Mouse (Mus musculus) embryonic facial prominence, embryonic 13.5 days (tissue): ENCODE data around the gene Fam83c. TPM values are rescaled to one million over a fixed set of nuclear protein-coding genes. Genes with fewer than 3 reads are reported as not detected.
"Not testable (repeated sequence)": the region's sequence is repeated elsewhere in the genome, so short reads cannot be mapped to it uniquely, and the experiment has no call there.

ENCODE experiments used
- ATAC-seq: fragments of 200-750 bp; cut with Nextera tagmentation; 2 replicates; pipeline ENCODE4 v1.8.0; 2017; ENCODE audit warnings: low read depth; ENCODE audit not compliant: insufficient number of reproducible peaks, insufficient read depth, low FRiP score, low TSS enrichment
- H3K27ac ChIP-seq: fragments of 300-500 bp; sonication (generic); 2 replicates; pipeline ENCODE4 v1.5.1; 2015; ENCODE audit warnings: moderate library complexity, mild to moderate bottlenecking, inconsistent platforms
- H3K27me3 ChIP-seq: fragments of 300-500 bp; sonication (generic); 2 replicates; pipeline ENCODE4 v1.6.1; 2015; ENCODE audit warnings: mild to moderate bottlenecking, inconsistent platforms
- H3K36me3 ChIP-seq: fragments of 300-500 bp; sonication (generic); 2 replicates; pipeline ENCODE4 v1.6.1; 2015; ENCODE audit warnings: mild to moderate bottlenecking, inconsistent platforms
- H3K4me1 ChIP-seq: fragments of 300-500 bp; sonication (generic); 2 replicates; pipeline ENCODE4 v1.6.1; 2015; ENCODE audit warnings: inconsistent platforms
- H3K4me2 ChIP-seq: fragments of 300-500 bp; sonication (generic); 2 replicates; pipeline ENCODE4 v1.6.1; 2015; ENCODE audit warnings: moderate library complexity, mild to moderate bottlenecking, inconsistent platforms
- H3K4me3 ChIP-seq: fragments of 300-500 bp; sonication (generic); 2 replicates; pipeline ENCODE4 v1.5.1; 2015; ENCODE audit warnings: mild to moderate bottlenecking, inconsistent platforms
- H3K9ac ChIP-seq: fragments of 300-500 bp; sonication (generic); 2 replicates; pipeline ENCODE4 v1.6.1; 2015; ENCODE audit warnings: mild to moderate bottlenecking, inconsistent platforms
- H3K9me3 ChIP-seq: fragments of 300-500 bp; sonication (generic); 2 replicates; pipeline ENCODE4 v1.6.1; 2016; ENCODE audit warnings: inconsistent platforms
- WGBS: fragments of 180-500 bp; shearing (Covaris S2); methylation state at CpG from one replicate; pipeline ENCODE4 v1.1.7; 2015; ENCODE audit warnings: mixed read lengths; 5-methylcytosine and 5-hydroxymethylcytosine counted together
- polyA plus RNA-seq: library from polyadenylated mRNA; unstranded; fragments of >200 nt; fragmentation: Nextera tagmentation; extraction: Ambion mirVana; gene quantifications from 2 replicates; pipeline ENCODE4 v1.2.1, GENCODE M21; 2015

Fam83c gene
- polyA plus RNA-seq, 1 experiment from 2014 or later: 1.6 TPM

GRCm38 (mm10) chr2:155860102-155860501, 25.4 kb upstream of the Fam83c start:
- Histone ChIP-seq H3K27ac (no peak overlapping the region), H3K4me3 (no peak overlapping the region), H3K9ac (no peak overlapping the region), H3K27me3 (no peaks in the 10 kb centered on the region), H3K4me2 (no peak overlapping the region), H3K9me3 (no peaks in the 10 kb centered on the region), H3K4me1 (peaks cover 5% of the 10 kb centered on the region), H3K36me3 (peaks cover 29% of the 10 kb centered on the region)
- ATAC-seq: no peak
- WGBS: 82% methylated on average over 7 of the region's 7 CpGs

GRCm38 (mm10) chr2:155852536-155852935, 17.9 kb upstream of the Fam83c start:
- Histone ChIP-seq H3K4me1 (no peaks in the 10 kb centered on the region), H3K4me3 (no peak overlapping the region), H3K4me2 (no peak overlapping the region), H3K9ac (no peak overlapping the region), H3K27ac (no peak overlapping the region), H3K36me3 (peaks cover 72% of the 10 kb centered on the region), H3K9me3 (no peaks in the 10 kb centered on the region), H3K27me3 (no peaks in the 10 kb centered on the region)
- ATAC-seq: no peak
- 71% methylated on average over 5 of the region's 5 CpGs for WGBS

GRCm38 (mm10) chr2:155850120-155850519, 15.5 kb upstream of the Fam83c start:
- Histone ChIP-seq H3K4me1 (no peaks in the 10 kb centered on the region), H3K9me3 (no peaks in the 10 kb centered on the region), H3K27ac (no peak overlapping the region), H3K9ac (no peak overlapping the region), H3K4me3 (no peak overlapping the region), H3K36me3 (peaks cover 78% of the 10 kb centered on the region), H3K27me3 (no peaks in the 10 kb centered on the region), H3K4me2 (no peak overlapping the region)
- 85% methylated on average over 7 of the region's 7 CpGs for WGBS
- no peak for ATAC-seq

- 60% methylated on average over 7 of the region's 7 CpGs for WGBS
- ATAC-seq: no peak
- peaks cover 83% of the 10 kb centered on the region for H3K36me3 ChIP-seq
- H3K27ac ChIP-seq: no peak overlapping the region
- no peaks in the 10 kb centered on the region for H3K27me3 ChIP-seq
- H3K9me3 ChIP-seq: no peaks in the 10 kb centered on the region
- H3K9ac ChIP-seq: no peak overlapping the region
- H3K4me1 ChIP-seq: no peaks in the 10 kb centered on the region
- H3K4me3 ChIP-seq: no peak overlapping the region
- no peak overlapping the region for H3K4me2 ChIP-seq
These were observed 14.8 kb upstream of the Fam83c start for GRCm38 (mm10) chr2:155849464-155849863.

- 31% methylated on average over 6 of the region's 6 CpGs for WGBS
- no peak for ATAC-seq
- no peaks in the 10 kb centered on the region for H3K27me3 ChIP-seq
- H3K27ac ChIP-seq: no peak overlapping the region
- no peaks in the 10 kb centered on the region for H3K4me1 ChIP-seq
- H3K9ac ChIP-seq: no peak overlapping the region
- peaks cover 73% of the 10 kb centered on the region for H3K36me3 ChIP-seq
- H3K4me3 ChIP-seq: no peak overlapping the region
- no peak overlapping the region for H3K4me2 ChIP-seq
- H3K9me3 ChIP-seq: no peaks in the 10 kb centered on the region
These were observed 13.6 kb upstream of the Fam83c start for GRCm38 (mm10) chr2:155848291-155848690.

- Histone ChIP-seq H3K4me3 (no peak overlapping the region), H3K9me3 (no peaks in the 10 kb centered on the region), H3K4me2 (no peak overlapping the region), H3K4me1 (no peaks in the 10 kb centered on the region), H3K9ac (no peak overlapping the region), H3K27me3 (no peaks in the 10 kb centered on the region), H3K27ac (no peak overlapping the region), H3K36me3 (peaks cover 61% of the 10 kb centered on the region)
- WGBS: 83% methylated on average over 8 of the region's 8 CpGs
- ATAC-seq: no peak
These were observed 12.3 kb upstream of the Fam83c start for GRCm38 (mm10) chr2:155846930-155847329.

- Histone ChIP-seq H3K4me2 (no peak overlapping the region), H3K4me3 (no peak overlapping the region), H3K27me3 (peaks cover 8% of the 10 kb centered on the region), H3K4me1 (no peaks in the 10 kb centered on the region), H3K9me3 (no peaks in the 10 kb centered on the region), H3K9ac (no peak overlapping the region), H3K36me3 (no peaks in the 10 kb centered on the region), H3K27ac (no peak overlapping the region)
- WGBS: 80% methylated on average over 4 of the region's 4 CpGs
- no peak for ATAC-seq
These were observed 4.3 kb upstream of the Fam83c start for GRCm38 (mm10) chr2:155838961-155839360.

GRCm38 (mm10) chr2:155837961-155838360, 3.3 kb upstream of the Fam83c start:
- Histone ChIP-seq H3K27ac (no peak overlapping the region), H3K9me3 (no peaks in the 10 kb centered on the region), H3K27me3 (peaks cover 8% of the 10 kb centered on the region), H3K4me3 (no peak overlapping the region), H3K9ac (no peak overlapping the region), H3K4me1 (no peaks in the 10 kb centered on the region), H3K4me2 (no peak overlapping the region), H3K36me3 (no peaks in the 10 kb centered on the region)
- WGBS: 64% methylated on average over 3 of the region's 3 CpGs
- ATAC-seq: no peak

- H3K27ac ChIP-seq, ATAC-seq, H3K9me3 ChIP-seq, H3K36me3 ChIP-seq, H3K4me1 ChIP-seq, H3K4me3 ChIP-seq, H3K4me2 ChIP-seq, H3K27me3 ChIP-seq, H3K9ac ChIP-seq: not testable (repeated sequence)
- WGBS: 65% methylated on average over 1 of the region's 1 CpGs
These were observed 2.6 kb downstream of the Fam83c start for GRCm38 (mm10) chr2:155832087-155832486.

- WGBS: 63% methylated on average over 9 of the region's 9 CpGs
- no peak for ATAC-seq
- no peak overlapping the region for H3K4me2 ChIP-seq
- peaks cover 11% of the 10 kb centered on the region for H3K4me1 ChIP-seq
- no peak overlapping the region for H3K27ac ChIP-seq
- H3K4me3 ChIP-seq: no peak overlapping the region
- H3K9ac ChIP-seq: no peak overlapping the region
- no peaks in the 10 kb centered on the region for H3K9me3 ChIP-seq
- H3K36me3 ChIP-seq: no peaks in the 10 kb centered on the region
- H3K27me3 ChIP-seq: peaks cover 8% of the 10 kb centered on the region
These were observed 3.4 kb downstream of the Fam83c start for GRCm38 (mm10) chr2:155831302-155831701.

GRCm38 (mm10) chr2:155830841-155831240, 3.8 kb downstream of the Fam83c start:
- Histone ChIP-seq H3K36me3 (no peaks in the 10 kb centered on the region), H3K27me3 (peaks cover 8% of the 10 kb centered on the region), H3K4me3 (no peak overlapping the region), H3K9me3 (no peaks in the 10 kb centered on the region), H3K4me1 (peaks cover 12% of the 10 kb centered on the region), H3K4me2 (no peak overlapping the region), H3K27ac (no peak overlapping the region), H3K9ac (no peak overlapping the region)
- ATAC-seq: no peak
- WGBS: 85% methylated on average over 8 of the region's 8 CpGs

- peaks cover 19% of the 10 kb centered on the region for H3K4me1 ChIP-seq
- peak within 1 kb of the TSS; percentile 91 for H3K4me3 ChIP-seq
- H3K4me2 ChIP-seq: peak within 1 kb of the TSS; percentile 92
- peak; percentile 82 for ATAC-seq
- 3% methylated on average over 27 of the region's 27 CpGs for WGBS
- no peaks in the 10 kb centered on the region for H3K27me3 ChIP-seq
- no peaks in the 10 kb centered on the region for H3K9me3 ChIP-seq
- H3K36me3 ChIP-seq: peaks cover 22% of the 10 kb centered on the region
- peak within 1 kb of the TSS; percentile 89 for H3K9ac ChIP-seq
- H3K27ac ChIP-seq: peak within 1 kb of the TSS; percentile 88
These were observed 7.8 kb downstream of the Fam83c start, which contains the start of gene Eif6 for GRCm38 (mm10) chr2:155826630-155827424. Gene Eif6, minus strand, starts transcription at chr2:155826925.
